Mouse (Mus musculus): ENCODE measurements around the gene Sumf2. TPM values are rescaled to one million over a fixed set of nuclear protein-coding genes. Genes with fewer than 3 reads are reported as not detected.

Sumf2 gene
- 25.6 and 26.9 TPM in 2 replicates for polyA plus RNA-seq (2012)

DNA sequence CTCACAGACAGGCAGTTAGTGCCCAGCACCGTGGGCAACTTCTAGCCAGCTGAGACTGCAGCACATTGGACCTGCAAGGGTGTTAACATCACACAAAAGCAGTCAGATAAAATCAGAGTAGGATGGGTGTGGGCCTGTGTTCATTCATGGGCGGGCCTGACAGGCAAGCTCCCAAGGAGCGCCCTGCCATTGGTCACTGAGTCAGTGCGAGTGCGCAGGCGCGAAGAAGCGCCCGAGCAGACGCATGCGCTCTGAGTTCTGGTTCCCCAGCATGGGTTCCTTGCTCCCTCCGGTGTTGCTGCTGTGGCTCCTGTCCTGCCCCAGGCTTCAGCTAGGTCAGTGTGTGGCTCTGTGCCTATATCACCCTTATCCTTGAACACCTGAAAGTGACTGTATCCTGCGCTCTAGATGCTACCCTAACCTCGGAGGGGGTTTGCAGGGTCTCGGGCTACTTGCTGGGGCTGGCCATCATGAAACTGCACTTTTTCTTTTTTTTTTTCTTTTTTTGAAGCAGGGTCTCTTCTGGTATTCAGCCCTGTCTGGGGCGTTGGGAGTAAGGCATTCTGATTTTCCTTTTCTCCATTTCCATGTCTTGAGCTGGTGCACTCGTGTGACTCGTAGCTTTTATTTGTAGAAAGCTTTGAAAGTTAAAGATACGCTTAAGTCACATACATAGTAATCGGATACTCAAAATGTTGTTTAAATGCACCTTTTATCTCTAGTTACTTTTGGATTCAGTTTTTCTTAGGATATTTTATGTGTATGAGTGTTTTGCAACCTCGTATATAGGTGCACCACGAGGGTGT is at the start of gene Sumf2:
Sumf2 (plus strand) TSS at position 235 of the 806 bp plus-strand sequence.

GRCm38 (mm10) chr5:129886911-129887636 is 40.3 kb downstream of the Sumf2 start, which contains the start of gene Chchd2:
Gene Chchd2 (minus strand): TSS chr5:129887470.

DNA sequence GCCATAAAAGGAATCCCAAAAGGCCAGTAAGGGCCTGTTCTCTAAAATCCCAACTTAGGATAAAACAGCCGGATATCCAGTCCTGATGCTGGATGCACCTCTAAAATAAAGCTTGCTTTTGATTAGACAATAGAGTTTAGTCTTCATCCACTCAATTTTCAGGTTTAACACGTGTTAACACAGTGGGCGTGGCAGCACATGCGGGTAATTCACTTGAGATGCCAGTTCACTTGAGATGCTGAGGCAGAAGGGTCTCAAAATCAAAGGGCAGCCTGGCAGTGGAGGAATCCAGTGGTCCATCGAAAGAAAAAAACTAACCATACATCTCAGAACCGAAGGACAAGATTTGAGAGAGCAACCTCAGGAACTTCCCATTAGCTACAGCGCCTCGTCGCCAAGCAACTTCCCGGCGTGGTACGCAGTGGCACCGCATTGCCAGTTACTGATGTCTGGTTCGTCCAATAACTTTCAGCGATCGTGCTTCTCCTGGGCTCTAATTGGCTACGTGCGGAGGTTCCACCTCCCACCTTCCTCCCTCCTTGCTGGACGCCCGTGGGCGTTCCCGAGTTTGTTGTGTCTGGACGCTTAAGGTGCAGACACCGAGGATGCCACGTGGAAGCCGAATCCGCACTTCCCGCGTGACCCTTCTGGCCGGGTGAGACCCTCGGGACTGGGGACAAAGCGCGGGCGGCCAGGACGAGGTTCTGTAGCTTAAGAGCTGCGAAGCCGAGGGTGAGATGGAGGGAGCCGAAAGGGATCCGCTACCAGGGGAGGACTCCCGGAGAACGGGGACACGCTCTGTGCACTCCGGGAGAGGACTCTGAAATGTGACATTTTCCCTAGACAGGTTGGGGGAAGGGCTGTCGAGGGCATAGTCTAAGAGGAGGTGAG is 48.7 kb downstream of the Sumf2 start, which contains the start of gene Zbed5:
Zbed5 (plus strand) TSS at position 526 of the 891 bp plus-strand sequence.

DNA sequence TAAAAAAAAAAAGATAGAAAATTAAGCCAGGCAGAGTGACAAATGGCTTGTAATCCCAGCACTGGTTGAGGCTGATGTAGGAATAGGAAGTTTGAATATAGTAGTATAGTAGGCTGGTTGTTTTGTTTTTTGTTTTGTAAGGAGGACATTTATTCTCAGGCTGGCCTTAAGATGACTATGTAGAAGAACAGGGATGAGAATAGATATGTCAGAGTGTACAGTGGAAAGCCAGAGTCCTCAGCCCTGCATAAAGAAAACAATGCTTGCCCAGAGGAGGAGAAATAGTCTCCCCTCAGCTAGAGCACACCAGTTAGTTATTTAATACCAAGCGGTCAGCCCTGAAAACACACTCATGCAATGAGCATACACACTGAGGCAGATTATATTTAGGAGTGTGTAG is 51.7 kb downstream of the Sumf2 start, which contains the start of gene Phkg1:
Phkg1 (minus strand) TSS at position 101 of the 400 bp plus-strand sequence.

DNA sequence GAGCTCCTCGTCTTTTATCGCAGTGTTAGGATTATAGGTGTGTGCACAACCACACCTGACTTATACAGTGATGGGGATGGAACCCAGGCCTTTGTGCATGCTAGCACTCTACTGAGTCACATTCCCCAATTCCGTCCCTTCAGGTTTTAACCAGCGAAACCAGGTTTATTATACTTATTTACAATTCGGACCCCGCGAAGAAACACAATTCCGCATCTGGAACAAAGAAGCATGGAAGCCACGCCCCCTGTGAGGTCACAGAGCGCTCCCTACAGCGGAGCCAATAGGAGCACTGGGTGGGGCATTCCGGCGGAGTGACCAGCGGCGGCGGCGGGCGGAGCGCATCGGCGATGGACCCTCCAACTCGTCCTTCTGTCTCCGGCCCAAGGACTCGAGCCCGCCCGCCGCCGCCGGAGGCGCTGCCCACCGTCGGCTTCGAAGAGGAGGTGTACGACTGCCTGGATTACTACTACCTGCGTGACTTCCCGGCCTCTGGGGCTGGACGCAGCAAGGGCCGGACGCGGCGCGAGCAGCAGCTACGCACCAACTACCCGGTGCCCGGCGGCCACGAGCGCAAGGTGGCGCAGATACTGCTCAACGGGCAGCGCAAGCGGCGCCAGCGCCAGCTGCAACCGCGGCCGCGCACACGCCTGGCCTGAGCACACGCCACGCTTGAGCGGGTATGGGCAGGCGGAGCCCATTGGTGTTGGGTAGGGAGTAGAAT is 61.6 kb downstream of the Sumf2 start, which contains the start of gene Nupr1l:
Nupr1l (plus strand) TSS at position 299 of the 724 bp plus-strand sequence.

Other genes starting within 250 kb of the Sumf2 start
- 0.02 and 0.10 TPM in 2 replicates for gene Zfp11, start 176.9 kb upstream of the Sumf2 start, polyA plus RNA-seq (2012)
- gene Sept14, start 138.5 kb upstream of the Sumf2 start, polyA plus RNA-seq (2012): not detected in 2 replicates
- gene Mrps17, start 131.5 kb upstream of the Sumf2 start, polyA plus RNA-seq (2012): 25.7 and 30.9 TPM in 2 replicates
- gene Nipsnap2, start 121.9 kb upstream of the Sumf2 start, polyA plus RNA-seq (2012): 24.9 and 27.0 TPM in 2 replicates
- 26.1 and 32.4 TPM in 2 replicates for gene Psph, start 59.5 kb upstream of the Sumf2 start, polyA plus RNA-seq (2012)
- gene Chchd2, start 40.5 kb downstream of the Sumf2 start, polyA plus RNA-seq (2012): 504 and 509 TPM in 2 replicates
- gene Zbed5, start 48.7 kb downstream of the Sumf2 start, polyA plus RNA-seq (2012): 1.6 and 2.7 TPM in 2 replicates
- 0.03 and 0.34 TPM in 2 replicates for gene Phkg1, start 51.6 kb downstream of the Sumf2 start, polyA plus RNA-seq (2012)
- 1.5 and 3.0 TPM in 2 replicates for gene Nupr1l, start 61.6 kb downstream of the Sumf2 start, polyA plus RNA-seq (2012)
- gene Vkorc1l1, start 95.0 kb downstream of the Sumf2 start, polyA plus RNA-seq (2012): 8.4 and 8.6 TPM in 2 replicates
- gene Gusb, start 156.1 kb downstream of the Sumf2 start, polyA plus RNA-seq (2012): 49.1 and 57.2 TPM in 2 replicates
- gene Asl, start 182.3 kb downstream of the Sumf2 start, polyA plus RNA-seq (2012): 29.9 and 31.8 TPM in 2 replicates
- 9.2 and 12.2 TPM in 2 replicates for gene Crcp, start 182.3 kb downstream of the Sumf2 start, polyA plus RNA-seq (2012)
- 16.3 and 18.6 TPM in 2 replicates for gene Tpst1, start 226.3 kb downstream of the Sumf2 start, polyA plus RNA-seq (2012)